Mouse (Mus musculus): ENCODE data around the gene Myh10. TPM values are rescaled to one million over a fixed set of nuclear protein-coding genes. Genes with fewer than 3 reads are reported as not detected.

Myh10 gene
- polyA plus RNA-seq, 1 experiment: 5.6 TPM

- no peak overlapping the region for H3K4me3 ChIP-seq (ENCODE audit: control insufficient read depth, insufficient read depth, low read length)
- no peak overlapping the region for H3K27ac ChIP-seq (ENCODE audit: control insufficient read depth, insufficient read depth, low read length)
- no peak for TF ChIP-seq POLR2A (IDR thresholded peaks at IDR 0.05; ENCODE audit: control insufficient read depth, extremely low read depth, insufficient read depth, low read length, poor library complexity)
- TF ChIP-seq CTCF (IDR thresholded peaks at IDR 0.05; ENCODE audit: borderline replicate concordance, control insufficient read depth, extremely low read depth, insufficient read depth, low read length, poor library complexity): no peak
- peaks cover 3% of the 10 kb centered on the region for H3K4me1 ChIP-seq (replicated peaks; ENCODE audit: control insufficient read depth, insufficient read depth, low read length)
- H3K36me3 ChIP-seq (ENCODE audit: control insufficient read depth, insufficient read depth, low read length): no peaks in the 10 kb centered on the region
- DNase-seq: no peak
- H3K27me3 ChIP-seq (ENCODE audit: control insufficient read depth, insufficient read depth, low read length): no peaks in the 10 kb centered on the region
- 97% methylated on average over 9 of the region's 9 CpGs for WGBS
These were observed 100.4 kb downstream of the Myh10 start for GRCm38 (mm10) chr11:68791794-68792193.

- Histone ChIP-seq H3K27ac (ENCODE audit: control insufficient read depth, insufficient read depth, low read length) (no peak overlapping the region), H3K4me1 (replicated peaks; ENCODE audit: control insufficient read depth, insufficient read depth, low read length) (peaks cover 3% of the 10 kb centered on the region; the same call in 1 of the 2 replicates), H3K4me3 (ENCODE audit: control insufficient read depth, insufficient read depth, low read length) (no peak overlapping the region), H3K36me3 (ENCODE audit: control insufficient read depth, insufficient read depth, low read length) (no peaks in the 10 kb centered on the region), H3K27me3 (ENCODE audit: control insufficient read depth, insufficient read depth, low read length) (no peaks in the 10 kb centered on the region)
- TF ChIP-seq CTCF (IDR thresholded peaks at IDR 0.05; ENCODE audit: borderline replicate concordance, control insufficient read depth, extremely low read depth, insufficient read depth, low read length, poor library complexity) (no peak), POLR2A (IDR thresholded peaks at IDR 0.05; ENCODE audit: control insufficient read depth, extremely low read depth, insufficient read depth, low read length, poor library complexity) (no peak)
- DNase-seq: no peak
- WGBS: 98% methylated on average over 10 of the region's 10 CpGs
These were observed 106.9 kb downstream of the Myh10 start for GRCm38 (mm10) chr11:68798258-68798657.

- Histone ChIP-seq H3K4me1 (replicated peaks; ENCODE audit: control insufficient read depth, insufficient read depth, low read length) (no peaks in the 10 kb centered on the region), H3K4me3 (ENCODE audit: control insufficient read depth, insufficient read depth, low read length) (no peak overlapping the region), H3K27ac (ENCODE audit: control insufficient read depth, insufficient read depth, low read length) (no peak overlapping the region), H3K36me3 (ENCODE audit: control insufficient read depth, insufficient read depth, low read length) (no peaks in the 10 kb centered on the region), H3K27me3 (ENCODE audit: control insufficient read depth, insufficient read depth, low read length) (no peaks in the 10 kb centered on the region)
- TF ChIP-seq POLR2A (IDR thresholded peaks at IDR 0.05; ENCODE audit: control insufficient read depth, extremely low read depth, insufficient read depth, low read length, poor library complexity) (no peak), CTCF (IDR thresholded peaks at IDR 0.05; ENCODE audit: borderline replicate concordance, control insufficient read depth, extremely low read depth, insufficient read depth, low read length, poor library complexity) (no peak)
- DNase-seq: no peak
- 31% methylated on average over 4 of the region's 4 CpGs for WGBS
These were observed 113.8 kb downstream of the Myh10 start for GRCm38 (mm10) chr11:68805148-68805547.

- Histone ChIP-seq H3K36me3 (ENCODE audit: control insufficient read depth, insufficient read depth, low read length) (no peaks in the 10 kb centered on the region), H3K4me3 (ENCODE audit: control insufficient read depth, insufficient read depth, low read length) (no peak overlapping the region), H3K27ac (ENCODE audit: control insufficient read depth, insufficient read depth, low read length) (no peak overlapping the region), H3K4me1 (replicated peaks; ENCODE audit: control insufficient read depth, insufficient read depth, low read length) (no peaks in the 10 kb centered on the region), H3K27me3 (ENCODE audit: control insufficient read depth, insufficient read depth, low read length) (no peaks in the 10 kb centered on the region)
- TF ChIP-seq CTCF (IDR thresholded peaks at IDR 0.05; ENCODE audit: borderline replicate concordance, control insufficient read depth, extremely low read depth, insufficient read depth, low read length, poor library complexity) (peak; percentile 95), POLR2A (IDR thresholded peaks at IDR 0.05; ENCODE audit: control insufficient read depth, extremely low read depth, insufficient read depth, low read length, poor library complexity) (no peak)
- 45% methylated on average over 6 of the region's 6 CpGs for WGBS
- DNase-seq: peak; percentile 75
These were observed 116.4 kb downstream of the Myh10 start for GRCm38 (mm10) chr11:68807787-68808186.

- 94% methylated on average over 9 of the region's 9 CpGs for WGBS
- H3K27ac ChIP-seq (ENCODE audit: control insufficient read depth, insufficient read depth, low read length): no peak overlapping the region
- H3K4me1 ChIP-seq (replicated peaks; ENCODE audit: control insufficient read depth, insufficient read depth, low read length): no peaks in the 10 kb centered on the region
- H3K27me3 ChIP-seq (ENCODE audit: control insufficient read depth, insufficient read depth, low read length): no peaks in the 10 kb centered on the region
- H3K36me3 ChIP-seq (ENCODE audit: control insufficient read depth, insufficient read depth, low read length): no peaks in the 10 kb centered on the region
- no peak for DNase-seq
- no peak overlapping the region for H3K4me3 ChIP-seq (ENCODE audit: control insufficient read depth, insufficient read depth, low read length)
- TF ChIP-seq CTCF (IDR thresholded peaks at IDR 0.05; ENCODE audit: borderline replicate concordance, control insufficient read depth, extremely low read depth, insufficient read depth, low read length, poor library complexity): no peak
- no peak for TF ChIP-seq POLR2A (IDR thresholded peaks at IDR 0.05; ENCODE audit: control insufficient read depth, extremely low read depth, insufficient read depth, low read length, poor library complexity)
These were observed 120.7 kb downstream of the Myh10 start for GRCm38 (mm10) chr11:68811881-68812577.

- DNase-seq: no peak
- peaks cover 11% of the 10 kb centered on the region for H3K36me3 ChIP-seq (ENCODE audit: control insufficient read depth, insufficient read depth, low read length)
- TF ChIP-seq POLR2A (IDR thresholded peaks at IDR 0.05; ENCODE audit: control insufficient read depth, extremely low read depth, insufficient read depth, low read length, poor library complexity): no peak
- no peak for TF ChIP-seq CTCF (IDR thresholded peaks at IDR 0.05; ENCODE audit: borderline replicate concordance, control insufficient read depth, extremely low read depth, insufficient read depth, low read length, poor library complexity)
- H3K4me3 ChIP-seq (ENCODE audit: control insufficient read depth, insufficient read depth, low read length): no peak overlapping the region
- 0 out of 2 replicates have a peak overlapping the region, but pooled peaks have one; percentile 11 for H3K27ac ChIP-seq (ENCODE audit: control insufficient read depth, insufficient read depth, low read length)
- 84% methylated on average over 8 of the region's 8 CpGs for whole genome bisulfite sequencing
- H3K4me1 ChIP-seq (replicated peaks; ENCODE audit: control insufficient read depth, insufficient read depth, low read length): no peaks in the 10 kb centered on the region
- no peaks in the 10 kb centered on the region for H3K27me3 ChIP-seq (ENCODE audit: control insufficient read depth, insufficient read depth, low read length)
These were observed 127.1 kb downstream of the Myh10 start for GRCm38 (mm10) chr11:68818416-68818815.

All from thymus, adult 2 months (tissue).